Mouse (Mus musculus) fibroblast of lung, adult 2 months (primary cell): ENCODE data around the gene Dcst2.

ENCODE experiments used
- DNase-seq: peaks from one replicate; pipeline ENCODE4 v3.0.0-alpha.2; 2011; ENCODE audit warnings: low read depth

Dcst2 gene

GRCm38 (mm10) chr3:89388901-89389740 is 27.3 kb downstream of the Dcst2 start:
- DNase-seq: no peak

GRCm38 (mm10) chr3:89390111-89390515 is 28.3 kb downstream of the Dcst2 start:
- DNase-seq: no peak

GRCm38 (mm10) chr3:89390699-89391662 is 29.2 kb downstream of the Dcst2 start:
- DNase-seq: no peak

GRCm38 (mm10) chr3:89391663-89392511 is 30.1 kb downstream of the Dcst2 start:
- no peak for DNase-seq

GRCm38 (mm10) chr3:89392871-89393311 is 31.1 kb downstream of the Dcst2 start:
- DNase-seq: no peak

GRCm38 (mm10) chr3:89393605-89394004 is 31.8 kb downstream of the Dcst2 start:
- DNase-seq: peak; percentile 95

GRCm38 (mm10) chr3:89394006-89394893 is 32.5 kb downstream of the Dcst2 start, which contains the start of gene Zbtb7b:
Zbtb7b (minus strand) TSS chr3:89394776.
- DNase-seq: no peak

GRCm38 (mm10) chr3:89394894-89395256 is 33.1 kb downstream of the Dcst2 start:
- DNase-seq: no peak

GRCm38 (mm10) chr3:89395419-89395805 is 33.6 kb downstream of the Dcst2 start:
- no peak for DNase-seq

- DNase-seq: no peak
These were observed 34.3 kb downstream of the Dcst2 start for GRCm38 (mm10) chr3:89395806-89396653.

GRCm38 (mm10) chr3:89396654-89397005 is 34.9 kb downstream of the Dcst2 start:
- DNase-seq: no peak

- DNase-seq: no peak
These were observed 39.6 kb downstream of the Dcst2 start for GRCm38 (mm10) chr3:89401329-89401728.

GRCm38 (mm10) chr3:89402693-89403092 is 40.9 kb downstream of the Dcst2 start, which contains the start of gene Lenep:
Lenep (minus strand) TSS chr3:89402793.
- no peak for DNase-seq

- DNase-seq: no peak
These were observed 45.1 kb downstream of the Dcst2 start for GRCm38 (mm10) chr3:89406887-89407286.

- no peak for DNase-seq
These were observed 46.7 kb downstream of the Dcst2 start for GRCm38 (mm10) chr3:89408448-89408847.

GRCm38 (mm10) chr3:89409701-89410100 is 47.9 kb downstream of the Dcst2 start:
- DNase-seq: no peak

- no peak for DNase-seq
These were observed 49.1 kb downstream of the Dcst2 start for GRCm38 (mm10) chr3:89410864-89411263.

GRCm38 (mm10) chr3:89411490-89412393 is 50.0 kb downstream of the Dcst2 start, which contains the start of gene Flad1:
Flad1 (minus strand) TSS chr3:89411870.
- peak; percentile 100 for DNase-seq

GRCm38 (mm10) chr3:89416158-89416557 is 54.4 kb downstream of the Dcst2 start:
- no peak for DNase-seq
